Mouse (Mus musculus) left cerebral cortex, adult 18-20 months (tissue): ENCODE results near the gene Ablim1. TPM values are rescaled to one million over a fixed set of nuclear protein-coding genes. Genes with fewer than 3 reads are reported as not detected.
A peak's percentile ranks its signal among the peaks of the same experiment; 100 is the strongest.

Experiments used
- DNase-seq, 2 experiments: peaks; one replicate each; pipeline ENCODE4 v3.0.0; 2021 to 2022; ENCODE audit warnings: low spot score in 2 of 2, mixed read lengths in 1 of 2
- total RNA-seq, 2 experiments: library from RNA; stranded (reverse); gene quantifications; 2 replicates each; pipeline ENCODE4 v1.2.3; 2021

Gene Ablim1
- total RNA-seq, 2 experiments from 2014 or later = 115 to 119 TPM

- DNase-seq = no peak
Observed at GRCm38 (mm10) chr19:57306601-57307000, 8.1 kb downstream of the Ablim1 start.

DNA sequence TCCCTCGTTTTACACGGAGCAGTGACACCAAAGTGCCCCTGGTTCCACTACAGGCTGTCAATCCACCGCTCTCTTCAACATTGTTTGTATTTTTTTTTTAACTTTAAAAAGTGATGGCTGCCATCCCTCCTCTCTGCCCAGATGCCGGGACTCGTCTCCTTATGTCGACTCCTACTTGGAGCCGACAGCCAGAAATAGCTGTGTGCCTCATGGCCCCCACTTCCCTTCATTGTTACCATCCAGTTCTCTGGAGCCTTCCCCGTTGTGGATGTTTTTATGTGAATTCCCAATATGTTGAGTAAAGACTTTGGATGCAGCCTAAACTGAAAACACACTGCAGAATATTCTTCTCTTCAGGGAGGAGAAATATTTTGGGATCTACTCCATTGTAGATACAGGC, 8.7 kb downstream of the Ablim1 start:
- DNase-seq = no peak

DNA sequence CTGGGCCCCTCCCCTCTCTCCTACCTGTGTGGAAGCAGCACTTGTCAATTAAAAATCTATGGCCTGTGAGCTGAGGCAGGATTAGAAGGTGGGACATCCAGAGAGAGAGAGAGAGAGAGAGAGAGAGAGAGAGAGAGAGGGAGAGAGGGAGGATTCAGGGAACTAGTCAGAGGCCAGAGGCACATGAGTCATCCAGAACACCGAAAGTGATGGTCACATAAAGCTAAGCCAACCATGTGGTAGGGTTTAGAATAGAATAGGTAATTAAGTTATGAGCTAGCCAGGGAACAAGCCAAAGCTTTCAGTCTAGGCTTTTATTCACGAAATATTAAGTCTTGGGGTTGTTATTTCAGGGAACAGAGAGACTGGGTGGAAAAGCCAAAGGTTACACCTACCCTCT, 10.1 kb downstream of the Ablim1 start:
- DNase-seq = no peak

DNA sequence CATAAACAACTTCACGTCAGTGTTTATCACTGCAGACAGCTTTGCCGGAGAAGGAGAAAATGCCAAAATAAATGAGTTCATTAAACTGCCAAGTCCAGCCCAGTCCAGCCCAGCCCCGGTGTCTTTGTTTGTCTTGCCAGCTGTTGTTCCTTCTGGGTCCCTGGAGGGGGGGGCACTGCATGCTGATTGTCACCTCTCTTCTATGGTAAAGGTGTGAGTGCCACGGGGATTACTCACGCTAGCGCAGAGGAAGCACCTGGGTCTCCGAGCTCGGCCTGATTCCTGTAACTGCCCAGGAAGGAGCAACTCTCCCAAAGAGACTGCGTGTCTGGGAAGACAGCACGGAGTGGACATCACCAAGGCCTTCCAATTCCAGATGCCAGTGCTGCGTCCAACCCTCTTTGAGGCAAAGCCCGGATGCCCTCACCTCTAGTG, 12.7 kb downstream of the Ablim1 start:
- no peak for DNase-seq

DNA sequence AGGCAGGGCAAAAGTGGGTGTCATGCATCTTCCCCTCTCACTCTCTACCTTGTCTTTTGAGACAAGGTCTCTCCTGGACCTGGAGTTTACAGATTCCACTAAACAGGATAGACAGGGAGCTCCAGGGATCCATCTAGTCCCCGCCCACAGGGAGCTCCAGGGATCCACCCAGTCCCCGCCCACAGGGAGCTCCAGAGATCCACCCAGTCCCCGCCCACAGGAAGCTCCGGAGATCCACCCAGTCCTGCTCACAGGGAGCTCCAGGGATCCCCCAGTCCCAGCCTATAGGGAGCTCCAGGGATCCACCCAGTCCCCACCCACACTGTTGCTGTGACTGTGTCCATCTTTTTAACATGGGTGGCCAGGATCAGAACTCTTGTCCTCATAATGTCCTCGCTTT, 16.7 kb downstream of the Ablim1 start:
- no peak for DNase-seq

DNA sequence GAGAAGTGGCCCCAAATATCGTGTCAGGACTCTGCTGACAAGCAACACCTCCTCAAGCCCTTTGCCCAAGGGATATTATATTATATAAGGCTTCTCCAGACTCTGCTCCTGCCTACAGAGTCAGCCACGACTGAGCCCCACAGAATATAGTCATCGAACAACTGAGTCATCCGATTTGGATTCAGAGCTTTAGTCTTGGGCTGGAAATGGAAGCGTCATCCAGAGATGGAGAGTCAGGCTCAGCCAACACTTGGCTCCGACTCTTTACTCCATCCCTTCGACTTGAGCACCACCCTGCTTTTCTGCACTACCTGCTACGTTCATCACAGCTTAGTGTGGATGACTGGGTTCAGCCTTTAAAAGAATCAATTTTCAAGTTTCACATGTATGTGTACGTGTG, 17.3 kb downstream of the Ablim1 start:
- DNase-seq = peak in 1 of 2 experiments; percentile 47

GRCm38 (mm10) chr19:57296539-57296938, 18.2 kb downstream of the Ablim1 start:
- DNase-seq = peak in 1 of 2 experiments; percentile 54

DNA sequence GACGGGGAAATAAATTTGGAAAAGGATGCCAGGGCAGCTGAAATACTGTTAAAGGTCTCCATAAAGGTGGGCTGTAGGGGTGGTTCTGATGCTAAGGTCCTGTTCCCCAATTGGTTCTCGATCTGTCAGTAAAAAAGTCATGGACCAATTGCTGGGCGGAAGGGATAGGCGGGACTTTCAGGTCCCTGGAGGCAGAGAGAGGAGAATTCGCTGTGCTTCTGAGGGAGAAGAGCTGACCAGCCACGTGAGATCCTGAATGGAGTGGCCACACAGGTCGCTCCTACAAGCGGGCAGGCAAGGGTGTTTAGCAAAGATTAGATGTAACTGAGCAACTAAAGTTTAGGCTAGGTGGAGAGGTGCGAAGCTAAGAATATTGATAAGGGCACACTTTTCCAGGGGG, 19.2 kb downstream of the Ablim1 start:
- DNase-seq = no peak

DNA sequence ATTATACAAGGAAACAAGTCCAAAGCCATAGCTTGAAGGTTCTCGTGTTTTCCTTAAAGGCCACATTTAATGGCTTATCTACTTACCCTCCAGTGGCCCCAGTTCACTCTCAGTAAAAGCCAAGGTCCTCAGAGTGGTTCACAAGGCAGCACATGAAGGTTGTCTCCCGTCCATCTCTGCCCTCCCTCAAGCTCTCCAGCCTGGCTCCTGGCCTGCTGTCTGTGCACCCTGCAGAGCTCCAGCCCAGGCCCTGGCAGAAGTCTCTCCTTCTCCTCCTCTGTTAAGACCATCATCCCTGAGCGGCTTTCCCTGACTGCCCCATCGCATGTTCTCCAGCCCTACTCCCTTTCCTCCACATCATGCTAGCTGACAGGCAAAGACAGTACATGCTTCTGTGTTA, 20.4 kb downstream of the Ablim1 start:
- no peak for DNase-seq

DNA sequence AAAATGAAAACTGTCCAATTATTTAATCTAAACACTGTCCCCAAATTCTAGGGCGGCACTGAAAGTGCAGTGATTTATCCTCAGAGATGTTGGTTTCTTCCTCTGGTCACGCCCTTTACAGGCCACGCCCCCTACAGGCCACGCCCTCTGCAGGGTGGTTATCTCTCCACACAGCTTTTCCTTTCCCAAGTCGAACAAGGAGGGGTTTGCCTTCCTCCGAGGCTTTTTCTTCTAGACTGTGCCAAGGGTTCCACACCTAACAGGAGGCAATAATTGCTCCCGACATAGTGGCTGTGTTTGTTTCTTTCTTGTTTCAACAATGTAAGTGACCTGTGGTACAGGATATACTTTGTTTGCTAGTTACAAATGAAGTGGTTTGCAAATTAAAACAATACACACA, 21.0 kb downstream of the Ablim1 start:
- no peak for DNase-seq

GRCm38 (mm10) chr19:57283310-57283709, 31.4 kb downstream of the Ablim1 start:
- no peak for DNase-seq

- DNase-seq = no peak
Observed at GRCm38 (mm10) chr19:57282642-57283041, 32.1 kb downstream of the Ablim1 start.

DNA sequence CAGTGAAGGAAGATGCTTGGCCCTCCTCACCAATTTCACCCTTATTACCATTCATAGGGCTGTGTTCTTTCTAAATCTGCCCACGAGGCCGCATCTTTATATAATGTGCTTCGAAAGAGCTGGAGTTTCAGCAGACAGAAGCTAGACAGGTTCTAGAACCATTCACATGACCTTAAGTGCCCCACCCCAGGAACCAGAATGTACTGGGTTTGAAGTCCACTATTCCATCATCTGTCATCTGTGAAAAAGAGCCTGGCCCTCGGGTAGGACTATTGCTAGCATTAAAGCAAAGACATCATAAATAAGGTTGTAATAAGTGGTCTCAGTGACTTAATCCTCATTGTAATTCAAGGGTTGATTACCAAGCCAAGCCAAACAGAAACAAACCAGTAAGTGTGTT, 35.1 kb downstream of the Ablim1 start:
- no peak for DNase-seq

DNA sequence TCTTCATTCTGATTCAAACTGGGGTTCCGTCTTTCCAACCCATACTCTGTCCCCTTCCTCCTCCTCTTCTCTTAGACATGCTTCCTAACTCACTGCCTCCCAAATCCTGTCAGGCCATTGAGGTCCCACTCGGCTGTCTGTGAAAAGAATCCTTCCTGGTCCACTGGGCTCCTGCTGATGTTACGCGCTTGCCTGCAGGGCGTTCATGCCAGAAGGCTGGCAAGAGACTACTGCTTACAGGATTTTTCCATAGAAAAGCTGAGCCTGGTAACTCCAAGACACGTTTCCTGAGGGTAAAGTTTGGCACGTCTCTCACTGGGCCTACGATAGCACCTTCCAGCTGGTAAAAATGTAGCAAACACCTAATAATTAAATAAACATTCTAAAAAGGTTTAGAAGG, 36.5 kb downstream of the Ablim1 start:
- no peak for DNase-seq

GRCm38 (mm10) chr19:57277010-57277409, 37.7 kb downstream of the Ablim1 start:
- no peak for DNase-seq

GRCm38 (mm10) chr19:57275166-57275953, 39.4 kb downstream of the Ablim1 start:
- peak; percentile 55 to 72 for DNase-seq

- peak; percentile 23 to 32 for DNase-seq
Observed at GRCm38 (mm10) chr19:57274717-57275116, 40.0 kb downstream of the Ablim1 start.

GRCm38 (mm10) chr19:57274286-57274685, 40.4 kb downstream of the Ablim1 start:
- DNase-seq = peak; percentile 31 to 56

GRCm38 (mm10) chr19:57272824-57273613, 41.7 kb downstream of the Ablim1 start:
- DNase-seq = peak; percentile 72 to 79

DNA sequence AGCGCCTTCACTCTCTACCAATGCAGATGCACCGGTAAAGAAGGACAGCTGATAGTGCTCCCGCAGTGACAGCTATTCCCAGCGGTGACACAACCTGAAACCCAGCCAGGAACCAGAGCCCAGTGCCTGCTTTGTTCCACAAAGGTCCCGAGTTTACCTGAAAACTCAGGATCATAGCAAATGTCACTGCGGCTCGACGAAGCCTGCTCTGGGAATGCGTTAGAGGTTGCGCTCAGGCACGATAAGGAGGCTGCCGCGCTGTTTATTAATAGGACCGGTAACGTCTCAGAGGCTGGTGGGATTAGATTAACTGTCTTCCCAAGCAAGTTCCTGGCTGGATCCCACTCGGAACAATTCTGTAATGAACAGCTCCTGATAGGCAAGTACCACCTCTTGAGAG, 43.0 kb downstream of the Ablim1 start:
- no peak for DNase-seq

GRCm38 (mm10) chr19:57270711-57271110, 44.0 kb downstream of the Ablim1 start:
- no peak for DNase-seq

DNA sequence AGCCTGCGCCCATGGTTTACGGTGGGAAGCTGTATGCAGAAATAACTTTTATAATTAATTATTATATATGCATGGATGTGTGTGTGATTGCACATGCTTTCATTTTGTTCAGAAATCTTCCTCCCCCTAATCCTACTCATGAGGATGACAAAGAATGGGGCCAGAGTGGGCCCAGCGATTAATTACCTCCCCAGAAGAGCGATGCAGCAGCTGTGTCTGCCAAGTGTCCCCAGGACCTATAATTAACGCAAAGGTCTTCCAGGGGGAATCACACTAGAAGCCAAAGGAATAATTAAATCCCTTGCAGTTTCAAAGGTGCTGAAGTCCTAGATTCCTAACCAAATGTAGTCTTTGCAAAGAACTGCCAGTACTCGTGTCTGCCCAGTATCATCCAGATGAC, 44.9 kb downstream of the Ablim1 start:
- no peak for DNase-seq
